Mouse (Mus musculus): ENCODE data around the gene Clk2. TPM values are rescaled to one million over a fixed set of nuclear protein-coding genes. Genes with fewer than 3 reads are reported as not detected.

The Clk2 gene
- polyA plus RNA-seq, 1 experiment from 2014 or later, result 18.9 TPM

- Histone ChIP-seq H3K4me3 (replicated peaks; ENCODE audit: low read length) (no peak overlapping the region), H3K9me3 (replicated peaks; ENCODE audit: control insufficient read depth, low read length) (no peaks in the 10 kb centered on the region), H3K4me1 (ENCODE audit: control insufficient read depth, insufficient read depth, low read length) (peaks cover 28% of the 10 kb centered on the region), H3K4me2 (ENCODE audit: low read depth, low read length) (no peak overlapping the region), H3K9ac (ENCODE audit: low read length) (no peak overlapping the region), H3K27me3 (ENCODE audit: control insufficient read depth, insufficient read depth, low read length) (no peaks in the 10 kb centered on the region), H3K27ac (ENCODE audit: low read length) (peak overlapping the region; percentile 49), H3K36me3 (ENCODE audit: control insufficient read depth, insufficient read depth, low read length) (peaks cover 6% of the 10 kb centered on the region; the same call in 1 of the 2 replicates)
- WGBS, result 89% methylated on average over 27 of the region's 27 CpGs
- ATAC-seq (ENCODE audit: insufficient read depth, low FRiP score), result no peak
Measured at GRCm38 (mm10) chr3:89181749-89182500, 17.3 kb downstream of the Clk2 start.

- H3K9me3 ChIP-seq (replicated peaks; ENCODE audit: control insufficient read depth, low read length), result no peaks in the 10 kb centered on the region
- ATAC-seq (ENCODE audit: insufficient read depth, low FRiP score), result no peak
- 37% methylated on average over 7 of the region's 7 CpGs for WGBS
- peak overlapping the region; percentile 66 for H3K4me3 ChIP-seq (replicated peaks; ENCODE audit: low read length)
- H3K27ac ChIP-seq (ENCODE audit: low read length), result peak overlapping the region; percentile 49
- H3K27me3 ChIP-seq (ENCODE audit: control insufficient read depth, insufficient read depth, low read length), result no peaks in the 10 kb centered on the region
- H3K4me2 ChIP-seq (ENCODE audit: low read depth, low read length), result peak overlapping the region; percentile 97; the same call in 1 of the 2 replicates
- peaks cover 28% of the 10 kb centered on the region for H3K4me1 ChIP-seq (ENCODE audit: control insufficient read depth, insufficient read depth, low read length)
- H3K9ac ChIP-seq (ENCODE audit: low read length), result no peak overlapping the region
- H3K36me3 ChIP-seq (ENCODE audit: control insufficient read depth, insufficient read depth, low read length), result peaks cover 6% of the 10 kb centered on the region; the same call in 1 of the 2 replicates
Measured at GRCm38 (mm10) chr3:89182531-89183057, 18.0 kb downstream of the Clk2 start.

- Histone ChIP-seq H3K27me3 (ENCODE audit: control insufficient read depth, insufficient read depth, low read length) (no peaks in the 10 kb centered on the region), H3K9ac (ENCODE audit: low read length) (peak within 1 kb of the TSS; percentile 88), H3K9me3 (replicated peaks; ENCODE audit: control insufficient read depth, low read length) (no peaks in the 10 kb centered on the region), H3K4me3 (replicated peaks; ENCODE audit: low read length) (peak within 1 kb of the TSS; percentile 66), H3K27ac (ENCODE audit: low read length) (peak within 1 kb of the TSS; percentile 61), H3K4me2 (ENCODE audit: low read depth, low read length) (peak within 1 kb of the TSS; percentile 97), H3K4me1 (ENCODE audit: control insufficient read depth, insufficient read depth, low read length) (peaks cover 24% of the 10 kb centered on the region), H3K36me3 (ENCODE audit: control insufficient read depth, insufficient read depth, low read length) (peaks cover 6% of the 10 kb centered on the region; the same call in 1 of the 2 replicates)
- 6% methylated on average over 39 of the region's 39 CpGs for WGBS
- ATAC-seq (ENCODE audit: insufficient read depth, low FRiP score), result peak; percentile 96
Measured at GRCm38 (mm10) chr3:89183058-89183958, 18.7 kb downstream of the Clk2 start, which contains the start of gene Fam189b. Gene Fam189b (plus strand): TSS chr3:89183143.

GRCm38 (mm10) chr3:89183959-89184315 is 19.3 kb downstream of the Clk2 start:
- peak overlapping the region; percentile 88 for H3K9ac ChIP-seq (ENCODE audit: low read length)
- peaks cover 18% of the 10 kb centered on the region for H3K4me1 ChIP-seq (ENCODE audit: control insufficient read depth, insufficient read depth, low read length)
- no peak overlapping the region for H3K27ac ChIP-seq (ENCODE audit: low read length)
- H3K9me3 ChIP-seq (replicated peaks; ENCODE audit: control insufficient read depth, low read length), result no peaks in the 10 kb centered on the region
- peak overlapping the region; percentile 66 for H3K4me3 ChIP-seq (replicated peaks; ENCODE audit: low read length)
- H3K36me3 ChIP-seq (ENCODE audit: control insufficient read depth, insufficient read depth, low read length), result peaks cover 6% of the 10 kb centered on the region; the same call in 1 of the 2 replicates
- no peaks in the 10 kb centered on the region for H3K27me3 ChIP-seq (ENCODE audit: control insufficient read depth, insufficient read depth, low read length)
- WGBS, result 79% methylated on average over 6 of the region's 6 CpGs
- no peak for ATAC-seq (ENCODE audit: insufficient read depth, low FRiP score)
- peak overlapping the region; percentile 97 for H3K4me2 ChIP-seq (ENCODE audit: low read depth, low read length)

GRCm38 (mm10) chr3:89187197-89187596 is 22.6 kb downstream of the Clk2 start:
- Histone ChIP-seq H3K27me3 (ENCODE audit: control insufficient read depth, insufficient read depth, low read length) (no peaks in the 10 kb centered on the region), H3K4me2 (ENCODE audit: low read depth, low read length) (no peak overlapping the region), H3K4me3 (replicated peaks; ENCODE audit: low read length) (no peak overlapping the region), H3K9me3 (replicated peaks; ENCODE audit: control insufficient read depth, low read length) (no peaks in the 10 kb centered on the region), H3K9ac (ENCODE audit: low read length) (0 out of 2 replicates have a peak overlapping the region, but pooled peaks have one; percentile 25), H3K27ac (ENCODE audit: low read length) (no peak overlapping the region), H3K4me1 (ENCODE audit: control insufficient read depth, insufficient read depth, low read length) (peaks cover 15% of the 10 kb centered on the region), H3K36me3 (ENCODE audit: control insufficient read depth, insufficient read depth, low read length) (no peaks in the 10 kb centered on the region)
- 54% methylated on average over 23 of the region's 23 CpGs for WGBS
- no peak for ATAC-seq (ENCODE audit: insufficient read depth, low FRiP score)

- ATAC-seq (ENCODE audit: insufficient read depth, low FRiP score), result no peak
- Histone ChIP-seq H3K4me3 (replicated peaks; ENCODE audit: low read length) (no peak overlapping the region), H3K27me3 (ENCODE audit: control insufficient read depth, insufficient read depth, low read length) (no peaks in the 10 kb centered on the region), H3K9me3 (replicated peaks; ENCODE audit: control insufficient read depth, low read length) (no peaks in the 10 kb centered on the region), H3K36me3 (ENCODE audit: control insufficient read depth, insufficient read depth, low read length) (no peaks in the 10 kb centered on the region), H3K4me2 (ENCODE audit: low read depth, low read length) (no peak overlapping the region), H3K4me1 (ENCODE audit: control insufficient read depth, insufficient read depth, low read length) (peaks cover 11% of the 10 kb centered on the region), H3K9ac (ENCODE audit: low read length) (0 out of 2 replicates have a peak overlapping the region, but pooled peaks have one; percentile 25), H3K27ac (ENCODE audit: low read length) (no peak overlapping the region)
- WGBS, result 81% methylated on average over 18 of the region's 18 CpGs
Measured at GRCm38 (mm10) chr3:89187690-89188477, 23.3 kb downstream of the Clk2 start.

GRCm38 (mm10) chr3:89188478-89188875 is 23.9 kb downstream of the Clk2 start:
- Histone ChIP-seq H3K27me3 (ENCODE audit: control insufficient read depth, insufficient read depth, low read length) (no peaks in the 10 kb centered on the region), H3K4me1 (ENCODE audit: control insufficient read depth, insufficient read depth, low read length) (peaks cover 11% of the 10 kb centered on the region), H3K27ac (ENCODE audit: low read length) (no peak overlapping the region), H3K9ac (ENCODE audit: low read length) (no peak overlapping the region), H3K36me3 (ENCODE audit: control insufficient read depth, insufficient read depth, low read length) (no peaks in the 10 kb centered on the region), H3K9me3 (replicated peaks; ENCODE audit: control insufficient read depth, low read length) (no peaks in the 10 kb centered on the region), H3K4me3 (replicated peaks; ENCODE audit: low read length) (no peak overlapping the region), H3K4me2 (ENCODE audit: low read depth, low read length) (no peak overlapping the region)
- WGBS, result 70% methylated on average over 12 of the region's 12 CpGs
- ATAC-seq (ENCODE audit: insufficient read depth, low FRiP score), result no peak

GRCm38 (mm10) chr3:89190436-89190835 is 25.8 kb downstream of the Clk2 start:
- H3K27ac ChIP-seq (ENCODE audit: low read length), result no peak overlapping the region
- WGBS, result 81% methylated on average over 8 of the region's 8 CpGs
- no peak overlapping the region for H3K9ac ChIP-seq (ENCODE audit: low read length)
- no peaks in the 10 kb centered on the region for H3K36me3 ChIP-seq (ENCODE audit: control insufficient read depth, insufficient read depth, low read length)
- H3K9me3 ChIP-seq (replicated peaks; ENCODE audit: control insufficient read depth, low read length), result no peaks in the 10 kb centered on the region
- H3K27me3 ChIP-seq (ENCODE audit: control insufficient read depth, insufficient read depth, low read length), result no peaks in the 10 kb centered on the region
- H3K4me3 ChIP-seq (replicated peaks; ENCODE audit: low read length), result no peak overlapping the region
- H3K4me2 ChIP-seq (ENCODE audit: low read depth, low read length), result no peak overlapping the region
- no peaks in the 10 kb centered on the region for H3K4me1 ChIP-seq (ENCODE audit: control insufficient read depth, insufficient read depth, low read length)
- ATAC-seq (ENCODE audit: insufficient read depth, low FRiP score), result no peak
